Mouse (Mus musculus): ENCODE data around the gene Ckm. TPM values are rescaled to one million over a fixed set of nuclear protein-coding genes. Genes with fewer than 3 reads are reported as not detected.
A peak's percentile ranks its signal among the peaks of the same experiment; 100 is the strongest.

The Ckm gene
- total RNA-seq, 2 experiments from 2014 or later, result 0.36 to 0.86 TPM

- no peak for DNase-seq (ENCODE audit: low spot score in 2 of 2)
- intact Hi-C loops (cut with DNase I), result no loop called here
Measured at GRCm38 (mm10) chr7:19459144-19459870, 54.7 kb downstream of the Ckm start.

- intact Hi-C loops (cut with DNase I), result loop anchor here (5.0 kb wide), 1 partner anchor 37 kb away; no protein-coding TSS in a partner anchor
Measured at GRCm38 (mm10) chr7:19460500-19460899, 55.9 kb downstream of the Ckm start.

GRCm38 (mm10) chr7:19461488-19461887 is 56.9 kb downstream of the Ckm start:
- intact Hi-C loops (cut with DNase I), result loop anchor here (5.0 kb wide), 1 partner anchor 36 kb away; no protein-coding TSS in a partner anchor
- DNase-seq (ENCODE audit: low spot score in 2 of 2), result peak; percentile 82 to 90

More at GRCm38 (mm10) chr7:19460500-19460899, 55.9 kb downstream of the Ckm start:
- DNase-seq (ENCODE audit: low spot score in 2 of 2), result no peak

GRCm38 (mm10) chr7:19462443-19462842 is 57.9 kb downstream of the Ckm start:
- intact Hi-C loops (cut with DNase I), result loop anchor here (5.0 kb wide), 1 partner anchor 35 kb away; no protein-coding TSS in a partner anchor
- no peak for DNase-seq (ENCODE audit: low spot score in 2 of 2)

- intact Hi-C loops (cut with DNase I), result loop anchor here (5.0 kb wide), 1 partner anchor 34 kb away; no protein-coding TSS in a partner anchor
- no peak for DNase-seq (ENCODE audit: low spot score in 2 of 2)
Measured at GRCm38 (mm10) chr7:19462884-19463381, 58.4 kb downstream of the Ckm start, which contains the start of gene Exoc3l2. TSS of gene Exoc3l2 (plus strand) at chr7:19463331.

- DNase-seq (ENCODE audit: low spot score in 2 of 2), result no peak
- intact Hi-C loops (cut with DNase I), result loop anchor here (5.0 kb wide), 1 partner anchor 33 kb away; no protein-coding TSS in a partner anchor
Measured at GRCm38 (mm10) chr7:19464367-19465307, 60.1 kb downstream of the Ckm start.

GRCm38 (mm10) chr7:19466602-19467145 is 62.1 kb downstream of the Ckm start:
- no peak for DNase-seq (ENCODE audit: low spot score in 2 of 2)
- intact Hi-C loops (cut with DNase I), result no loop called here

- no peak for DNase-seq (ENCODE audit: low spot score in 2 of 2)
- intact Hi-C loops (cut with DNase I), result no loop called here
Measured at GRCm38 (mm10) chr7:19467638-19468037, 63.1 kb downstream of the Ckm start.

- DNase-seq (ENCODE audit: low spot score in 2 of 2), result no peak
- intact Hi-C loops (cut with DNase I), result no loop called here
Measured at GRCm38 (mm10) chr7:19468279-19468678, 63.7 kb downstream of the Ckm start.

GRCm38 (mm10) chr7:19469404-19469803 is 64.8 kb downstream of the Ckm start:
- intact Hi-C loops (cut with DNase I), result no loop called here
- no peak for DNase-seq (ENCODE audit: low spot score in 2 of 2)

- DNase-seq (ENCODE audit: low spot score in 2 of 2), result no peak
- intact Hi-C loops (cut with DNase I), result no loop called here
Measured at GRCm38 (mm10) chr7:19470308-19470707, 65.7 kb downstream of the Ckm start.

- intact Hi-C loops (cut with DNase I), result no loop called here
- DNase-seq (ENCODE audit: low spot score in 2 of 2), result no peak
Measured at GRCm38 (mm10) chr7:19472403-19472802, 67.8 kb downstream of the Ckm start.

Small RNA genes within 50 kb of the gene (microRNA-seq; reads per million reads assigned to microRNA genes)
- gene Mir343, result 0 reads per million in 2 experiments

Other genes with a start within 250 kb of the Ckm start
- gene Gipr, start 238.6 kb upstream of the Ckm start, total RNA-seq (2021), result 1 to 10 TPM; 1.6 to 2.8 TPM
- gene Eml2, start 228.4 kb upstream of the Ckm start, total RNA-seq (2021), result 100 to 1,000 TPM; 167 to 183 TPM
- 1 to 10 TPM; 5.2 to 5.5 TPM for gene Gpr4, start 192.2 kb upstream of the Ckm start, total RNA-seq (2021)
- gene Opa3, start 176.4 kb upstream of the Ckm start, total RNA-seq (2021), result 10 to 100 TPM; 40.0 to 43.9 TPM
- gene Vasp, start 133.0 kb upstream of the Ckm start, total RNA-seq (2021), result 10 to 100 TPM; 18.4 to 21.1 TPM
- under 1 TPM in 1 of 2 experiments, not detected in 1; 0.40 TPM for gene Ppm1n, start 124.7 kb upstream of the Ckm start, total RNA-seq (2021)
- gene Rtn2, start 122.2 kb upstream of the Ckm start, total RNA-seq (2021), result 100 to 1,000 TPM; 115 to 123 TPM
- gene Fosb, start 94.7 kb upstream of the Ckm start, total RNA-seq (2021), result 10 to 100 TPM in 1 of 2 experiments, 1 to 10 TPM in 1; 7.6 to 10.7 TPM
- gene Ercc1, start 60.0 kb upstream of the Ckm start, total RNA-seq (2021), result 10 to 100 TPM; 42.7 to 44.0 TPM
- gene Cd3eap, start 45.3 kb upstream of the Ckm start, total RNA-seq (2021), result 10 to 100 TPM; 20.6 to 20.9 TPM
- 1 to 10 TPM; 6.0 to 6.7 TPM for gene Ppp1r13l, start 45.0 kb upstream of the Ckm start, total RNA-seq (2021)
- gene Ercc2, start 22.8 kb upstream of the Ckm start, total RNA-seq (2021), result 10 to 100 TPM; 32.7 to 35.5 TPM
- gene Klc3, start 672 bp upstream of the Ckm start, total RNA-seq (2021), result 1 to 10 TPM in 1 of 2 experiments, under 1 TPM in 1; 0.75 to 2.2 TPM
- gene Mark4, start 54.0 kb downstream of the Ckm start, total RNA-seq (2021), result 10 to 100 TPM; 89.9 to 96.7 TPM
- gene Exoc3l2, start 58.6 kb downstream of the Ckm start, total RNA-seq (2021), result under 1 TPM; 0.37 to 0.80 TPM
- 1 to 10 TPM; 7.1 to 7.2 TPM for gene Bloc1s3, start 103.6 kb downstream of the Ckm start, total RNA-seq (2021)
- 10 to 100 TPM; 17.7 to 18.1 TPM for gene Trappc6a, start 103.6 kb downstream of the Ckm start, total RNA-seq (2021)
- gene Nkpd1, start 113.1 kb downstream of the Ckm start, total RNA-seq (2021), result 1 to 10 TPM in 1 of 2 experiments, under 1 TPM in 1; 0.68 to 1.1 TPM
- 10 to 100 TPM; 87.9 to 98.8 TPM for gene Ppp1r37, start 158.3 kb downstream of the Ckm start, total RNA-seq (2021)
- under 1 TPM; 0.51 to 0.68 TPM for gene Zfp296, start 172.5 kb downstream of the Ckm start, total RNA-seq (2021)
- 10 to 100 TPM; 43.8 to 46.0 TPM for gene Gemin7, start 172.8 kb downstream of the Ckm start, total RNA-seq (2021)
- 10 to 100 TPM; 84.4 to 84.6 TPM for gene Clasrp, start 199.7 kb downstream of the Ckm start, total RNA-seq (2021)
- 1 to 10 TPM; 6.1 to 6.3 TPM for gene Relb, start 224.7 kb downstream of the Ckm start, total RNA-seq (2021)

All from left cerebral cortex, postnatal 14 days (tissue).